In the genomic region with DNA sequence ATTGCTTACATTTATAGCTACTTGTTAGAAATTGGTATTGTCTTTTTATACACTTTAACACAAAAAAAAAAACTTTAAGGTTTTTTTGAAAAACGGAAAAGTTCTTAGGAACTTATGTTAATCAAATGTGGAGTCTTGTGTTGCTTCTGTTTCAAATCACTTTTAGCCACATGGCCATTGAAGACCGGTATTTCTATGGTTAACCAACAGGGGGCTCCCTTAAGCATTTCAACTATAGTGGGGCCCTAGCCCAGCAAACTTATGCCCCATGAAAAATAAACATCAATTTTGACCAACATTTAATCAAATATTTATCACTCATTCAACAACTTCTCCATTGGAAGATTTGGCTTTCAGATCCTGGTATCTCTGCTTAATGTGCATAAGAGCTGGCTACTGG, we compare ENCODE assay signal across 10 mouse cellular contexts.
DNase-seq lines count a peak whose midpoint lies in the region; ATAC-seq and TF ChIP-seq lines count a peak whose summit lies in the region.
"Had no signal": no experiment of that assay in that cellular context is flagged by ENCODE, and none has a peak within 500 bp of the region (broad histone marks: within the 10 kb centered on the region; RNA-seq: fewer than 3 reads in every experiment).

No protein-coding gene starts in this region.

- no peaks in the 10 kb centered on the region for H3K9me3 ChIP-seq in midbrain, embryonic 14.5 days (ENCODE audit: control insufficient read depth, low read length)
- H3K9me3 ChIP-seq in midbrain, embryonic 10.5 days (replicated peaks): no peaks in the 10 kb centered on the region

- DNase-seq in heart, adult 2 months: no peak
- DNase-seq in heart, postnatal 4 days: no peak
- DNase-seq in midbrain, embryonic 14.5 days: peak; percentile 34
- no peak for DNase-seq in midbrain, embryonic 10.5 days (ENCODE audit: low spot score)
- DNase-seq in R1 (ENCODE audit: low read depth, low spot score): peak; percentile 35
- DNase-seq in left cerebral cortex, postnatal 14 days (ENCODE audit: low spot score in 2 of 2): no peak
- DNase-seq: gastrocnemius, postnatal 10 days; kidney, adult 11 months; lung, postnatal 14 days had no signal

- intact Hi-C loops in heart, adult 2 months (cut with DNase I): no loop called here
- intact Hi-C loops in left cerebral cortex, postnatal 14 days (cut with DNase I): loop anchor here (10.0 kb wide), 1 partner anchor 249 kb away; no protein-coding TSS in a partner anchor

- WGBS in heart, adult 2 months: 45% methylated on average over 2 of the region's 2 CpGs
- WGBS in midbrain, embryonic 14.5 days: 52% methylated on average over 2 of the region's 2 CpGs
- 42% methylated on average over 2 of the region's 2 CpGs for WGBS in midbrain, embryonic 10.5 days

- H3K36me3 ChIP-seq in heart, adult 2 months (ENCODE audit: control insufficient read depth, insufficient read depth, low read length): no peaks in the 10 kb centered on the region
- H3K36me3 ChIP-seq in midbrain, embryonic 14.5 days (ENCODE audit: control insufficient read depth, insufficient read depth, low read length): no peaks in the 10 kb centered on the region
- H3K36me3 ChIP-seq in midbrain, embryonic 10.5 days: no peaks in the 10 kb centered on the region

- TF ChIP-seq EP300 in heart, adult 2 months (IDR thresholded peaks at IDR 0.05; ENCODE audit: insufficient read depth, low read depth, low read length): no peak

- H3K9ac ChIP-seq in heart, adult 2 months (ENCODE audit: low read depth, low read length): no peak overlapping the region
- H3K9ac ChIP-seq in midbrain, embryonic 14.5 days (replicated peaks; ENCODE audit: low read length): no peak overlapping the region

- no peaks in the 10 kb centered on the region for H3K27me3 ChIP-seq in heart, adult 2 months (ENCODE audit: control insufficient read depth, insufficient read depth, low read length)
- no peaks in the 10 kb centered on the region for H3K27me3 ChIP-seq in midbrain, embryonic 14.5 days (ENCODE audit: control insufficient read depth, insufficient read depth, low read length)
- H3K27me3 ChIP-seq in midbrain, embryonic 10.5 days (ENCODE audit: low read depth, poor library complexity, severe bottlenecking): no peaks in the 10 kb centered on the region

- peak; percentile 56 for TF ChIP-seq CTCF in heart, adult 2 months (IDR thresholded peaks at IDR 0.05)

- no peak overlapping the region for H3K4me3 ChIP-seq in heart, adult 2 months
- H3K4me3 ChIP-seq in midbrain, embryonic 14.5 days (replicated peaks; ENCODE audit: low read depth, low read length): no peak overlapping the region
- no peak overlapping the region for H3K4me3 ChIP-seq in midbrain, embryonic 10.5 days

- H3K79me2 ChIP-seq in heart, adult 2 months (replicated peaks; ENCODE audit: control insufficient read depth, insufficient read depth, low read length): no peaks in the 10 kb centered on the region

- no peak for TF ChIP-seq POLR2A in heart, adult 2 months (IDR thresholded peaks at IDR 0.05; ENCODE audit: insufficient read depth, low read depth, low read length)

- no peak for ATAC-seq in midbrain, embryonic 14.5 days (ENCODE audit: low FRiP score, low TSS enrichment)
- ATAC-seq in activated CD4-positive, CD25-positive, alpha-beta regulatory T cell, adult 4 months: no peak

- H3K4me2 ChIP-seq in midbrain, embryonic 14.5 days (ENCODE audit: low read length): no peak overlapping the region

- H3K4me1 ChIP-seq in heart, adult 2 months (ENCODE audit: control insufficient read depth, insufficient read depth, low read length): no peaks in the 10 kb centered on the region
- H3K4me1 ChIP-seq in midbrain, embryonic 14.5 days (ENCODE audit: control insufficient read depth, insufficient read depth, low read length): peaks cover 17% of the 10 kb centered on the region
- H3K4me1 ChIP-seq in midbrain, embryonic 10.5 days: peaks cover 18% of the 10 kb centered on the region

- no peak overlapping the region for H3K27ac ChIP-seq in heart, adult 2 months
- no peak overlapping the region for H3K27ac ChIP-seq in midbrain, embryonic 14.5 days (replicated peaks; ENCODE audit: low read depth, low read length)
- no peak overlapping the region for H3K27ac ChIP-seq in midbrain, embryonic 10.5 days (replicated peaks)

Comparison
In these comparisons a context has a peak if more than half of its experiments do, and no peak if none do; other contexts are left out.
1. DNase-seq: peak in midbrain, embryonic 14.5 days (single experiment) and R1 (single experiment); none in heart, adult 2 months (0 of 2), heart, postnatal 4 days (single experiment), midbrain, embryonic 10.5 days (single experiment) and left cerebral cortex, postnatal 14 days (0 of 2).